Mouse (Mus musculus): Measurements from ENCODE around the gene Herc3. TPM values are rescaled to one million over a fixed set of nuclear protein-coding genes. Genes with fewer than 3 reads are reported as not detected.

Gene Herc3
- polyA plus RNA-seq, 2 experiments = 10.0 to 17.4 TPM

DNA sequence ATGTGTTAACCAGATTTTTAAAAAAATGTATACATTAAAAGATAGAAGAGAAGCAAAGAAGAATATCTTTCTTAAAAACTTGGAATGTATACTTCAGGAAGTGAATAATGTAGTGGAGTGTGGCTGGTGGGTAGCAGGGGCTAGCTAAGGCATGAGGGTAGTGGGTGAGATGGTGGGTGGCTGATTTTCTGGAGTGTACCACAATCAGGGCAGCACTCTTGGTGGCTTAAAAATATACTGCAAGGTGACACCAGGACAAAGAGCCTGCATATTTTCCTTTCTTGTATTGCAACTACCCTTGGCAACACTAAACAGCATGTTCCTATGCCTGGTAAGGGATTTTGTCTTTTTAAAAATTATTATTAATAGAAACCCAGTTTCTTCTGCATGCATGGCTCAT lies 133.3 kb downstream of the Herc3 start:
- Histone ChIP-seq H3K9ac (ENCODE audit: low read depth, low read length, severe bottlenecking) (no peak overlapping the region), H3K4me2 (replicated peaks; ENCODE audit: low read depth, low read length, severe bottlenecking) (no peak overlapping the region), H3K36me3 (ENCODE audit: control insufficient read depth, insufficient read depth, low read length) (peaks cover 4% of the 10 kb centered on the region; the same call in 1 of the 2 replicates), H3K4me1 (ENCODE audit: control insufficient read depth, insufficient read depth, low read length) (peaks cover 5% of the 10 kb centered on the region; the same call in 1 of the 2 replicates), H3K27ac (replicated peaks; ENCODE audit: low read depth, low read length) (no peak overlapping the region), H3K27me3 (ENCODE audit: control insufficient read depth, insufficient read depth, low read length) (no peaks in the 10 kb centered on the region), H3K9me3 (ENCODE audit: control insufficient read depth, low read length) (no peaks in the 10 kb centered on the region), H3K4me3 (replicated peaks; ENCODE audit: low read length) (no peak overlapping the region)
- TF ChIP-seq POLR2A (IDR thresholded peaks at IDR 0.05; ENCODE audit: borderline replicate concordance, extremely low read depth, insufficient read depth, insufficient read length) = no peak
- ATAC-seq (ENCODE audit: low FRiP score, low read depth) (no peak), DNase-seq (ENCODE audit: low spot score) (no peak)

DNA sequence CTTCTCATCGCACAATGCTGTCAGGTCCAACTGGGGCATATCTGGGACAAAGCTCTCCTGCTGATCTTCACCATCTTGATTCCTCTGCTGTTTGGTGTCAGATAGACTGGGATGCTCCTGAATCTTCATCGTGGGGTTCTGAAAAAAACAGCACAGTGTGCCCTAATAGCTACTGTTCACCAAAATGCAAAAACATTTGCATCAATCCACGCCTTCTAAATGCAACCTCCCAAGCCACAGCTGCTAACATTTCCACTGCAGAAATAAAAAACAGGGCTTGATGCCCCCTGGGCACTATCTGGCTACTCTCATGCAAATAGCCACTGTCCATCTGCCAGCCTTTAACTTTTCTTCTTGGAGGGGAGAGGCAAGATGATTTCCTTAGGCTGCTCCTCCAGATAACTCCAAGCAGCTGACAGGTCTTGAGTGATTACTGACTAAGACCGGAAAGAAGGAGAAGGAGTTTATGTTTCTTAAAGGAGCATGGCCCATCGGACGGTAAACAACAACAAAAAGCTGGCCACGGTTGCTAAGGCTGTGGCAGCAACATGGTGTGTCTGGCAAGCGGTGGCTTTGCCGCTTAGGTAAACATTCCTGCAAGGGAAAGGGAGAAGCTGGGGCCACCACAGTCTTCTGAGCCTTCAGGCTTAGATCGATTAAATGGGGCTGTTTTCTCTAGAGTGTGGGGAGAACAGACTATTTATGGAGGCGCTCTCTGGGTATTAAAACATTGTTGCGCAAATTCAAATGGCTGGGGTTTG lies 134.0 kb downstream of the Herc3 start:
- Histone ChIP-seq H3K9ac (ENCODE audit: low read depth, low read length, severe bottlenecking) (no peak overlapping the region), H3K27me3 (ENCODE audit: control insufficient read depth, insufficient read depth, low read length) (no peaks in the 10 kb centered on the region), H3K36me3 (ENCODE audit: control insufficient read depth, insufficient read depth, low read length) (peaks cover 4% of the 10 kb centered on the region; the same call in 1 of the 2 replicates), H3K4me2 (replicated peaks; ENCODE audit: low read depth, low read length, severe bottlenecking) (peak overlapping the region; percentile 15; the same call in 1 of the 2 replicates), H3K27ac (replicated peaks; ENCODE audit: low read depth, low read length) (no peak overlapping the region), H3K4me1 (ENCODE audit: control insufficient read depth, insufficient read depth, low read length) (peaks cover 5% of the 10 kb centered on the region; the same call in 1 of the 2 replicates), H3K9me3 (ENCODE audit: control insufficient read depth, low read length) (no peaks in the 10 kb centered on the region), H3K4me3 (replicated peaks; ENCODE audit: low read length) (no peak overlapping the region)
- ATAC-seq (ENCODE audit: low FRiP score, low read depth) (no peak), DNase-seq (ENCODE audit: low spot score) (no peak)
- 25% methylated on average over 12 of the region's 12 CpGs for WGBS
- TF ChIP-seq POLR2A (IDR thresholded peaks at IDR 0.05; ENCODE audit: borderline replicate concordance, extremely low read depth, insufficient read depth, insufficient read length) = no peak

DNA sequence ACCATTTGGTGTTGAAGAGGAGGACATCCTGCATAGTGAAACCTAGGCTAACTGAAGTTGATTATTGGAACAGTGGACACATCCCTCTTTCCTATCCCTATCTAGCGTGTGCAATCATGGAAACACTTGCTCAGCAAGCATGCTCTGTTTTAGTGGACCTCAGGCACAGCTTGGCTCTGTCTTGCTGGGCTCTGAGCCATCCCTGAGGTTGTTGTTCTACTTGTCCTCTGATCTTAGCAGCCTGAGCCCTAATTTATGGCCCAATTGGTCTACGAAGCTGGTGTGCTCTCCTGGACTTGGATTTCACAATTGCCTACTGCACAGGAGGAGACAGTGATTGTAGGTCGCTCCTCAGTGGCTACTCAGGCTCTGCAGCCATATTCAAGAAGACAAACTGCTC lies 137.0 kb downstream of the Herc3 start:
- peaks cover 4% of the 10 kb centered on the region; the same call in 1 of the 2 replicates for H3K36me3 ChIP-seq (ENCODE audit: control insufficient read depth, insufficient read depth, low read length)
- H3K4me1 ChIP-seq (ENCODE audit: control insufficient read depth, insufficient read depth, low read length) = peaks cover 5% of the 10 kb centered on the region; the same call in 1 of the 2 replicates
- no peak overlapping the region for H3K27ac ChIP-seq (replicated peaks; ENCODE audit: low read depth, low read length)
- H3K4me3 ChIP-seq (replicated peaks; ENCODE audit: low read length) = no peak overlapping the region
- DNase-seq (ENCODE audit: low spot score) (no peak), ATAC-seq (ENCODE audit: low FRiP score, low read depth) (no peak)
- no peaks in the 10 kb centered on the region for H3K9me3 ChIP-seq (ENCODE audit: control insufficient read depth, low read length)
- H3K9ac ChIP-seq (ENCODE audit: low read depth, low read length, severe bottlenecking) = no peak overlapping the region
- WGBS = 73% methylated on average over 3 of the region's 3 CpGs
- no peaks in the 10 kb centered on the region for H3K27me3 ChIP-seq (ENCODE audit: control insufficient read depth, insufficient read depth, low read length)
- no peak for TF ChIP-seq POLR2A (IDR thresholded peaks at IDR 0.05; ENCODE audit: borderline replicate concordance, extremely low read depth, insufficient read depth, insufficient read length)
- no peak overlapping the region for H3K4me2 ChIP-seq (replicated peaks; ENCODE audit: low read depth, low read length, severe bottlenecking)

Other genes starting within 250 kb of the Herc3 start
- gene Abcg2, start 246.9 kb upstream of the Herc3 start, polyA plus RNA-seq (2012; rRNA removed) = 28.9 and 29.5 TPM in 2 replicates
- gene Abcg2, start 246.9 kb upstream of the Herc3 start, polyA plus RNA-seq (2014; fragmentation: Nextera tagmentation; extraction: Ambion mirVana) = 42.9 and 45.4 TPM in 2 replicates
- gene Nap1l5, start 75.6 kb downstream of the Herc3 start, polyA plus RNA-seq (2012; rRNA removed) = 1.9 and 2.3 TPM in 2 replicates
- 3.2 and 3.7 TPM in 2 replicates for gene Nap1l5, start 75.6 kb downstream of the Herc3 start, polyA plus RNA-seq (2014; fragmentation: Nextera tagmentation; extraction: Ambion mirVana)
- gene Fam13a, start 193.1 kb downstream of the Herc3 start, polyA plus RNA-seq (2012; rRNA removed) = 2.6 and 2.7 TPM in 2 replicates
- 5.7 and 6.3 TPM in 2 replicates for gene Fam13a, start 193.1 kb downstream of the Herc3 start, polyA plus RNA-seq (2014; fragmentation: Nextera tagmentation; extraction: Ambion mirVana)

All from limb, embryonic 14.5 days (tissue).